Mouse (Mus musculus): ENCODE measurements around the gene Tssk4.
A peak's percentile ranks its signal among the peaks of the same experiment; 100 is the strongest.

DNA sequence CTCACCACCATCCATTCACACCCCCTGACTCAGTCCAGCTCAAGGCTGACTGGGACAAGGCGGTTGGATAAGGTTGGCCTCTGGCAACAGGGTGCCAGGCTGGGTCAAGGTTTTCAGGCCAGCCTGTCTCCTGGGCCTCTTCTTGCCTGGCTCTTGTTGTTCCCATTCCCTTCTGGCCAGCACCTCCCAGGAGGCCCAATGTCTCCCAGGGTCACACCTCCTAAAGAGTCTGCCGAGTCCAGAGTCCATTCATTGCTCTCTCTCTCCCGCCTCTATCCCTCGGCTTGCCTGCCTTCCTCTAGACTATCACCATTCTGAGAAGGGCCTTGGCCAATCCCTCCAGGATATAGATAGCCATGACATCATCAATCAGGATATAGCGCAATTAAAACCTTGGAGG is 8.0 kb downstream of the Tssk4 start:
- TF ChIP-seq CTCF (IDR thresholded peaks at IDR 0.05; ENCODE audit: extremely low read depth, insufficient read length, insufficient replicate concordance, low read depth, low read length) (peak; percentile 7; the same call in 1 of the 2 replicates), POLR2A (IDR thresholded peaks at IDR 0.05; ENCODE audit: low read depth, low read length) (peak; percentile 12; the same call in 1 of the 2 replicates)

Data from small intestine, adult 2 months (tissue).